Comparison of ENCODE assay signal across 16 mouse cellular contexts in the genomic region with DNA sequence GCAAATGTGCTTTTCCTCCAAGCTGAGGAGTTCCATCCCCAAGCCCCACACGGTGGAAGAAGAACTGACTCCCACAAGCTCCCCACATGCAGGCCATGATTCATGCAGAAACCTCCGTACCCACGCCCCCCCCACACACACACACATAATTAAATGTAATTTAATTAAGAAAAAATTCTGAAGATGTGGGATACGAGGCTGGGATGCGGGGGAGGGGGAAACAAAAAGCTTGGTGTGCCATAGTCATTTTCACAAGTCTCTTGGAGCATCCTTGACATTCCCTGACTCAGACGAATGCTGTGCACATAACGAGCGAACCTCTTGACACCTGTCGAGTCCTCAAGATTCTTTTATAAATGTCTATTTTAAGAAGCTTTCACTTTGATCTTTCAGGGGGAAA. TPM values are rescaled to one million over a fixed set of nuclear protein-coding genes. Genes with fewer than 3 reads are reported as not detected.
DNase-seq lines count a peak whose midpoint lies in the region.
"Had no signal": no experiment of that assay in that cellular context is flagged by ENCODE, and none has a peak within 500 bp of the region (broad histone marks: within the 10 kb centered on the region; RNA-seq: fewer than 3 reads in every experiment).

No protein-coding gene starts in this region.

- DNase-seq in adrenal gland, postnatal 14 days, result peak; percentile 33
- no peak for DNase-seq in adrenal gland, postnatal 4 days (ENCODE audit: low spot score in 2 of 2)
- DNase-seq in kidney, postnatal 4 days, result peak; percentile 22 to 45
- DNase-seq in kidney, postnatal 14 days, result no peak
- DNase-seq in lung, postnatal 10 days, result peak; percentile 18
- no peak for DNase-seq in lung, postnatal 4 days
- DNase-seq in right cerebral cortex, adult 2 months (ENCODE audit: low spot score in 2 of 2), result peak; percentile 34 to 55
- no peak for DNase-seq in right cerebral cortex, postnatal 25 days
- DNase-seq: adrenal gland, postnatal 10 days; B cell, adult 2 months; cerebellum, adult 11 months; cerebellum, adult 8-10 months; cerebellum, postnatal 14 days; embryo, embryonic 11 days; gastrocnemius, postnatal 10 days; heart, adult 2 months had no signal

RNA-seq across cellular contexts. Expression of gene Nsf, which starts 16.4 kb away (rescaled TPM):
- total RNA-seq in adrenal gland, postnatal 14 days (2021), result 109 and 122 TPM in 2 replicates
- 10 to 100 TPM; 96.6 to 99.5 TPM for total RNA-seq in adrenal gland, postnatal 4 days (2021)

RNA-seq across cellular contexts. Expression of gene Arf2, which starts 29.1 kb away (rescaled TPM):
- total RNA-seq in adrenal gland, postnatal 14 days (2021), result 41.1 and 47.7 TPM in 2 replicates
- 10 to 100 TPM; 53.1 to 54.3 TPM for total RNA-seq in adrenal gland, postnatal 4 days (2021)

Comparison
In these comparisons a context has a peak if more than half of its experiments do, and no peak if none do; other contexts are left out.
1. DNase-seq: peak in adrenal gland, postnatal 14 days (single experiment), kidney, postnatal 4 days (2 of 2), lung, postnatal 10 days (single experiment) and right cerebral cortex, adult 2 months (2 of 2); none in adrenal gland, postnatal 4 days (0 of 2), kidney, postnatal 14 days (single experiment), lung, postnatal 4 days (0 of 2) and right cerebral cortex, postnatal 25 days (single experiment).